Mouse (Mus musculus) liver, postnatal 0 days (tissue): Measurements from ENCODE around the gene Bnip3. TPM values are rescaled to one million over a fixed set of nuclear protein-coding genes. Genes with fewer than 3 reads are reported as not detected.

Experiments used
- ATAC-seq: fragments of 200-750 bp; cut with Nextera tagmentation; 2 replicates; pipeline ENCODE4 v1.8.0; 2017; ENCODE audit warnings: mild to moderate bottlenecking, moderate library complexity
- DNase-seq: peaks from one replicate; pipeline ENCODE4 v3.0.0-alpha.2; 2016
- H3K27ac ChIP-seq: fragments of 300-500 bp; sonication (generic); 2 replicates; pipeline ENCODE4 v1.5.1; 2014; ENCODE audit warnings: antibody characterized with exemption, moderate library complexity, mild to moderate bottlenecking, low read depth
- H3K27me3 ChIP-seq: fragments of 300-500 bp; sonication (generic); 2 replicates; pipeline ENCODE4 v1.6.1; 2014; ENCODE audit warnings: low read length, control low read depth, mixed read lengths; ENCODE audit not compliant: insufficient read depth
- H3K36me3 ChIP-seq: fragments of 300-500 bp; sonication (generic); replicated peaks from 2 replicates; pipeline ENCODE4 v1.6.1; 2014; ENCODE audit warnings: mild to moderate bottlenecking, control low read depth, low read length, moderate library complexity, mixed read lengths; ENCODE audit not compliant: insufficient read depth
- H3K4me1 ChIP-seq: fragments of 300-500 bp; sonication (generic); 2 replicates; pipeline ENCODE4 v1.6.1; 2014; ENCODE audit warnings: antibody characterized with exemption, mild to moderate bottlenecking, control low read depth; ENCODE audit not compliant: insufficient read depth
- H3K4me2 ChIP-seq: fragments of 300-500 bp; sonication (generic); 2 replicates; pipeline ENCODE4 v1.6.1; 2014; ENCODE audit warnings: low read depth, mild to moderate bottlenecking, low read length, moderate library complexity, mixed read lengths
- H3K4me3 ChIP-seq: fragments of 300-500 bp; sonication (generic); 2 replicates; pipeline ENCODE4 v1.5.1; 2014; ENCODE audit warnings: low read depth, low read length
- H3K9ac ChIP-seq: fragments of 300-500 bp; sonication (generic); replicated peaks from 2 replicates; pipeline ENCODE4 v1.6.1; 2014; ENCODE audit warnings: mild to moderate bottlenecking, moderate library complexity
- H3K9me3 ChIP-seq: fragments of 300-500 bp; sonication (generic); 2 replicates; pipeline ENCODE4 v1.6.1; 2016; ENCODE audit warnings: mild to moderate bottlenecking, control low read depth, low read length, mixed read lengths
- CTCF ChIP-seq: sonication (generic); IDR thresholded peaks from 2 replicates; pipeline ENCODE4 v1.5.1; 2016; ENCODE audit warnings: antibody characterized with exemption, low read depth
- EP300 ChIP-seq: IDR thresholded peaks from 2 replicates; pipeline ENCODE4 v1.6.1; 2016; ENCODE audit warnings: antibody characterized with exemption, low read depth, mild to moderate bottlenecking
- WGBS: fragments of 180-500 bp; shearing (Covaris S2); extraction: QIAGEN DNeasy Blood & Tissue Kit; methylation state at CpG from one replicate; pipeline ENCODE4 v1.1.7; 2014; ENCODE audit not compliant: insufficient replicate concordance; 5-methylcytosine and 5-hydroxymethylcytosine counted together
- polyA plus RNA-seq: library from polyadenylated mRNA; unstranded; fragments of >200 nt; fragmentation: Nextera tagmentation; extraction: Ambion mirVana; gene quantifications from 2 replicates; pipeline ENCODE4 v1.2.1, GENCODE M21; 2015

The Bnip3 gene
- polyA plus RNA-seq, 1 experiment from 2014 or later, result 190 TPM

DNA sequence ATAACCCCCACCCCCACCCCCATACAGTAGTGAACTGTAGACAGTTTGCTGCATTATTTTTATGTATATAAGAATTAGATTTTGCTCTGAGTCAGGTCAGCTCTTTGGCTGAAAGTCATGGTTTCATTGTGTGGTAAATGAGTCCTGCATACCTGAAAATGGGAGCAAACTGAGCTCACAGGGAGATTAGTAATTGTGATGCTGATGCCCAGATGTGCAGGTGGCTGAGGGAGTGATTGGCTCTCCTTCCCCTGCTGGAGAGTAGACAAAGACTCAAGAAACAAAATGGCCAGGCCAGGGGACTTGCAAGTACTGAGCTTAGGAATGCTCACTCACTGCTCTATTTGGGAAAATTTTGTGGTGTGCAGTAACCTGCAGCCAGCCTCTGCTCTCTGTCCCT, 59.2 kb downstream of the Bnip3 start:
- no peak overlapping the region for H3K4me2 ChIP-seq
- H3K27me3 ChIP-seq, result no peaks in the 10 kb centered on the region
- no peak for DNase-seq
- no peak overlapping the region for H3K27ac ChIP-seq
- no peak for ATAC-seq
- TF ChIP-seq EP300 (no peak), CTCF (no peak)
- peaks cover 24% of the 10 kb centered on the region for H3K4me1 ChIP-seq
- 0 out of 2 replicates have a peak overlapping the region, but pooled peaks have one; percentile 30 for H3K9ac ChIP-seq
- no peak overlapping the region for H3K4me3 ChIP-seq
- no peaks in the 10 kb centered on the region for H3K9me3 ChIP-seq
- H3K36me3 ChIP-seq, result peaks cover 34% of the 10 kb centered on the region

DNA sequence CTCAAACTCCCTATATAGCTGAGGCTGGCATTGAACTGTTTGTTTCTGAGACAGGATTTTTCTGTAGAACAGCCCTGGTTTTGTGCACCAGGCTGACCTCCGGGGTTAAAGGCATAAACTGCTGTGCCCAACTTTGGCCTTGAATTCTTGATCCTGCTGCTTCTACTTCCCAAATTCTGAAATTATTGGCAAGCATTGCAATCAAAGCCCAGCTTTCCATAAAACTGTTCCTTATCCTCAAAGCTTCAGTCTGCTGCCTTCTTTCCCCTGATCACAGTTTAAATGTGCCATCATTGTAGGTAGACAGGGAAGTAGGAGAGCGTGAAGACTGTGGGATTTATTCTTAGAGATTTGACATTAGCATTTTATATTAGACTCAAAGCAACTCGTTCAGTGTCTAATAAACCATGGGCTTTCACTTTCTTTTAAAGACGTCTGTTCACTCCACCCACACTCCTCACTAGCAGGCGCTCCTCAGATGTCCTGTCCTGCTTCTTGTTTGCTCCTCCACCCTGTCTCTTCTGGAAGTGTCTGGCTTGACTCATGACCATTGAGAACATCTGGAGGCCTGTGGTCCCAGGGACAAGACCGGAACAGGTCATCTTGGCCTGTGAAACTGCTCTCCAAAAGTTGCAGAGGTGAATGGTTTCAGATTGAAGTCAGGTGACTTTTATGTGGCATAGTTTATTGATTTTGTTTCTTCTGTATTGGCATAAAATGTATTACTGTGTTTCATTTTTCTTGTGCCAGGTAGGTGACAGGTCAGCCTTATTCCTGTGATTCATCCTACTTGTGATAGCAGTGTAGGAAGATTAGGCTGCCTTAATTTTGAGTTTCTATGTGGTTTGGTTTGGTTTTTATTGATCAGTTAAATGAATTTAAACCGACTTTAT, 61.0 kb downstream of the Bnip3 start:
- H3K27ac ChIP-seq, result peak overlapping the region; percentile 98
- no peak for DNase-seq
- WGBS, result 77% methylated on average over 7 of the region's 7 CpGs

DNA sequence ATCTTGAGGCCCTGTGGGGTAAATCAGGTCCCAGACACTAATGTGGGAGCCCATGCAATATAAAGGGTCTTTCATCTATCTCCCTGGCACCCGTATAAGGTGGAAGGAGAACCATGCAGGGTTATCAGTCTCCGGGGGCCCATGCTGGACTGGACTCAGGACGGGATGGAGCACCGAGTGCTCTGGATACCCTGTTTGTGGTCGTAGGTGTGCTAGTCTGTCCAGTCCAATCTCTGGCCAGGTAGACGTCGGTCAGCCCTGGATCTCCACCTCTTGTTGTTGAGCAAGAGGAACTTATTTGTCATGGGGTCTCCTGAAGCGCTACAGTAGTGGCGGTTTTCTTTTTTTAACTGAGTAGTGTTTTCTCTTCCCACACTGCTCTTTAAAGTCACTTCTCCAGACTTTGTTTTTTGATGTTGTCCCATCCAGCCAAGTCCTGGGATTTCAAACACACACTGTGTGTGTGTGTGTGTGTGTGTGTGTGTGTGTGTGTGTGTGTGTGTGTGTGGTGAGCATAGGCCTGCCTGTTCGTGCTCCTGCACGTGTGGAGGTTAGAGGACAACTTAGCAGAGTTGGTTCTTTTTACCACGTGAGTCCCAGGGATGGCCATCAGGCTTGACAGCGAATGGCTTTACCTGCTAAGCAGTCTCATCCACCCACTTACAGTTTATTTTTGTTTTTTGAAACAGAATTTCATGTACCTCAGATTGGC, 61.8 kb downstream of the Bnip3 start:
- Histone ChIP-seq H3K4me1 (peaks cover 46% of the 10 kb centered on the region), H3K27ac (peak overlapping the region; percentile 98), H3K9ac (peak overlapping the region; percentile 99), H3K36me3 (peaks cover 26% of the 10 kb centered on the region), H3K27me3 (no peaks in the 10 kb centered on the region), H3K4me2 (peak overlapping the region; percentile 98), H3K4me3 (peak overlapping the region; percentile 99), H3K9me3 (no peaks in the 10 kb centered on the region)
- 28% methylated on average over 13 of the region's 13 CpGs for WGBS
- DNase-seq (peak; percentile 31), ATAC-seq (peak; percentile 6; the same call in 1 of the 2 replicates)
- no peak for TF ChIP-seq CTCF

More for the DNA sequence above, 61.0 kb downstream of the Bnip3 start:
- peaks cover 26% of the 10 kb centered on the region for H3K36me3 ChIP-seq
- no peak for ATAC-seq
- H3K4me2 ChIP-seq, result peak overlapping the region; percentile 98
- no peaks in the 10 kb centered on the region for H3K27me3 ChIP-seq
- H3K4me1 ChIP-seq, result peaks cover 42% of the 10 kb centered on the region
- H3K4me3 ChIP-seq, result peak overlapping the region; percentile 99
- H3K9me3 ChIP-seq, result no peaks in the 10 kb centered on the region
- TF ChIP-seq EP300, result no peak
- TF ChIP-seq CTCF, result no peak
- H3K9ac ChIP-seq, result peak overlapping the region; percentile 99

- peak overlapping the region; percentile 98 for H3K4me2 ChIP-seq
- peak overlapping the region; percentile 99 for H3K9ac ChIP-seq
- peaks cover 20% of the 10 kb centered on the region; the same call in 1 of the 2 replicates for H3K36me3 ChIP-seq
- H3K27ac ChIP-seq, result peak overlapping the region; percentile 98
- TF ChIP-seq EP300 (no peak), CTCF (no peak)
- 1% methylated on average over 30 of the region's 61 CpGs for WGBS
- no peaks in the 10 kb centered on the region for H3K27me3 ChIP-seq
- H3K9me3 ChIP-seq, result no peaks in the 10 kb centered on the region
- H3K4me1 ChIP-seq, result peaks cover 46% of the 10 kb centered on the region
- DNase-seq, result no peak
- peak overlapping the region; percentile 99 for H3K4me3 ChIP-seq
- peak; percentile 76 for ATAC-seq
These were observed 62.8 kb downstream of the Bnip3 start for GRCm38 (mm10) chr7:138846502-138846991.

- Histone ChIP-seq H3K36me3 (peaks cover 15% of the 10 kb centered on the region; the same call in 1 of the 2 replicates), H3K27ac (peak within 1 kb of the TSS; percentile 98), H3K9me3 (no peaks in the 10 kb centered on the region), H3K4me2 (peak within 1 kb of the TSS; percentile 98), H3K27me3 (no peaks in the 10 kb centered on the region), H3K9ac (peak within 1 kb of the TSS; percentile 99), H3K4me3 (peak within 1 kb of the TSS; percentile 99), H3K4me1 (peaks cover 46% of the 10 kb centered on the region)
- TF ChIP-seq CTCF (peak; percentile 90), EP300 (no peak)
- under 1% methylated on average over 47 of the region's 51 CpGs for WGBS
- ATAC-seq (peak; percentile 90), DNase-seq (peak; percentile 96)
These were observed 63.6 kb downstream of the Bnip3 start, which contains the start of the genes Ppp2r2d and Mapk1ip1 for GRCm38 (mm10) chr7:138845544-138846391. Gene Ppp2r2d (plus strand): TSS chr7:138846079. Gene Mapk1ip1 (minus strand): TSS chr7:138846273.
